Mouse (Mus musculus) small intestine, adult 2 months (tissue): Measurements from ENCODE around the gene Eif4g3. TPM values are rescaled to one million over a fixed set of nuclear protein-coding genes. Genes with fewer than 3 reads are reported as not detected.

ENCODE experiments used
- H3K27ac ChIP-seq: fragments of 200-500 bp; 2 replicates; pipeline ENCODE4 v1.5.1; 2012; ENCODE audit warnings: low read depth, low read length, control low read depth, inconsistent platforms; ENCODE audit not compliant: insufficient read depth
- H3K27me3 ChIP-seq: fragments of 200-500 bp; 2 replicates; pipeline ENCODE4 v1.6.1; 2012; ENCODE audit warnings: mild to moderate bottlenecking, moderate library complexity, low read length, inconsistent platforms; ENCODE audit not compliant: control insufficient read depth, insufficient read depth
- H3K36me3 ChIP-seq: fragments of 200-500 bp; 2 replicates; pipeline ENCODE4 v1.6.1; 2012; ENCODE audit warnings: mild to moderate bottlenecking, low read length, control low read depth, inconsistent platforms; ENCODE audit not compliant: control insufficient read depth, insufficient read depth
- H3K4me1 ChIP-seq: fragments of 200-500 bp; 2 replicates; pipeline ENCODE4 v1.6.1; 2012; ENCODE audit warnings: low read length, inconsistent platforms, mixed read lengths; ENCODE audit not compliant: control insufficient read depth, insufficient read depth, insufficient read length
- H3K4me3 ChIP-seq: fragments of 200-500 bp; 2 replicates; pipeline ENCODE4 v1.5.1; 2012; ENCODE audit warnings: low read depth, mild to moderate bottlenecking, control low read depth, inconsistent platforms, low read length, moderate library complexity
- CTCF ChIP-seq: fragments of 200-500 bp; IDR thresholded peaks from 2 replicates; pipeline ENCODE4 v1.5.1; 2012; ENCODE audit warnings: low read depth, mild to moderate bottlenecking, control low read depth, inconsistent platforms, low read length, moderate library complexity, mixed read lengths; ENCODE audit not compliant: insufficient replicate concordance, insufficient read length; ENCODE audit errors: extremely low read depth
- POLR2A ChIP-seq: fragments of 200-500 bp; IDR thresholded peaks from 2 replicates; pipeline ENCODE4 v1.6.1; 2012; ENCODE audit warnings: low read depth, mild to moderate bottlenecking, control low read depth, inconsistent platforms, low read length, moderate library complexity
- WGBS: fragments of 180-500 bp; shearing (Covaris S2); methylation state at CpG from one replicate; pipeline ENCODE4 v1.1.7; 2018; 5-methylcytosine and 5-hydroxymethylcytosine counted together
- polyA plus RNA-seq: library from polyadenylated mRNA; depleted of rRNA; stranded (reverse); fragments of >200 nt; gene quantifications from 2 replicates; pipeline ENCODE4 v1.2.3, GENCODE M21; 2012

Eif4g3 gene
- polyA plus RNA-seq, 1 experiment = 19.4 TPM

- peaks cover 7% of the 10 kb centered on the region for H3K36me3 ChIP-seq
- no peaks in the 10 kb centered on the region for H3K27me3 ChIP-seq
- H3K27ac ChIP-seq = no peak overlapping the region
- 73% methylated on average over 13 of the region's 13 CpGs for WGBS
- H3K4me1 ChIP-seq = no peaks in the 10 kb centered on the region
- H3K4me3 ChIP-seq = no peak overlapping the region
- TF ChIP-seq POLR2A = no peak
- no peak for TF ChIP-seq CTCF
Observed at GRCm38 (mm10) chr4:138038365-138039274, 45.8 kb downstream of the Eif4g3 start.

- WGBS = 87% methylated on average over 9 of the region's 9 CpGs
- TF ChIP-seq CTCF (no peak), POLR2A (no peak)
- Histone ChIP-seq H3K4me3 (no peak overlapping the region), H3K36me3 (peaks cover 7% of the 10 kb centered on the region), H3K27ac (no peak overlapping the region), H3K27me3 (no peaks in the 10 kb centered on the region), H3K4me1 (no peaks in the 10 kb centered on the region)
Observed at GRCm38 (mm10) chr4:138039275-138039651, 46.4 kb downstream of the Eif4g3 start.

GRCm38 (mm10) chr4:138040589-138040988 is 47.8 kb downstream of the Eif4g3 start:
- Histone ChIP-seq H3K27ac (no peak overlapping the region), H3K36me3 (peaks cover 14% of the 10 kb centered on the region), H3K4me3 (no peak overlapping the region), H3K27me3 (no peaks in the 10 kb centered on the region), H3K4me1 (no peaks in the 10 kb centered on the region)
- no peak for TF ChIP-seq CTCF
- TF ChIP-seq POLR2A = no peak
- WGBS = 90% methylated on average over 3 of the region's 3 CpGs

GRCm38 (mm10) chr4:138041566-138042256 is 48.9 kb downstream of the Eif4g3 start:
- Histone ChIP-seq H3K36me3 (peaks cover 13% of the 10 kb centered on the region), H3K4me1 (no peaks in the 10 kb centered on the region), H3K27me3 (no peaks in the 10 kb centered on the region), H3K27ac (no peak overlapping the region), H3K4me3 (no peak overlapping the region)
- no peak for TF ChIP-seq CTCF
- 74% methylated on average over 12 of the region's 12 CpGs for WGBS

- H3K27me3 ChIP-seq = no peaks in the 10 kb centered on the region
- 47% methylated on average over 2 of the region's 2 CpGs for WGBS
- H3K4me1 ChIP-seq = no peaks in the 10 kb centered on the region
- TF ChIP-seq CTCF = no peak
- TF ChIP-seq POLR2A = no peak
- H3K4me3 ChIP-seq = no peak overlapping the region
- H3K36me3 ChIP-seq = peaks cover 13% of the 10 kb centered on the region
- H3K27ac ChIP-seq = no peak overlapping the region
Observed at GRCm38 (mm10) chr4:138042257-138042589, 49.4 kb downstream of the Eif4g3 start.

- 92% methylated on average over 5 of the region's 5 CpGs for WGBS
- no peaks in the 10 kb centered on the region for H3K4me1 ChIP-seq
- H3K4me3 ChIP-seq = no peak overlapping the region
- no peak overlapping the region for H3K27ac ChIP-seq
- no peaks in the 10 kb centered on the region for H3K27me3 ChIP-seq
- TF ChIP-seq POLR2A (no peak), CTCF (no peak)
- H3K36me3 ChIP-seq = peaks cover 13% of the 10 kb centered on the region
Observed at GRCm38 (mm10) chr4:138042625-138043024, 49.8 kb downstream of the Eif4g3 start.

- peaks cover 13% of the 10 kb centered on the region for H3K36me3 ChIP-seq
Observed at GRCm38 (mm10) chr4:138044841-138045500, 52.1 kb downstream of the Eif4g3 start.

More at GRCm38 (mm10) chr4:138044841-138045500, 52.1 kb downstream of the Eif4g3 start:
- Histone ChIP-seq H3K4me1 (no peaks in the 10 kb centered on the region), H3K4me3 (no peak overlapping the region), H3K27ac (no peak overlapping the region), H3K27me3 (no peaks in the 10 kb centered on the region)
- 98% methylated on average over 16 of the region's 16 CpGs for WGBS
- no peak for TF ChIP-seq CTCF
- TF ChIP-seq POLR2A = no peak
